Mouse (Mus musculus) ES-Bruce4 (cell line): ENCODE measurements around the gene Pfkp. TPM values are rescaled to one million over a fixed set of nuclear protein-coding genes. Genes with fewer than 3 reads are reported as not detected.

Experiments
- H3K27ac ChIP-seq: 2 replicates; pipeline ENCODE4 v1.5.1; 2012; ENCODE audit warnings: low read length, inconsistent platforms; ENCODE audit not compliant: insufficient read depth
- H3K27me3 ChIP-seq: 2 replicates; pipeline ENCODE4 v1.6.1; 2012; ENCODE audit warnings: mild to moderate bottlenecking, low read length, inconsistent platforms; ENCODE audit not compliant: control insufficient read depth, poor library complexity, insufficient read depth, severe bottlenecking
- H3K36me3 ChIP-seq: 2 replicates; pipeline ENCODE4 v1.6.1; 2012; ENCODE audit warnings: inconsistent platforms, mild to moderate bottlenecking, low read length, moderate library complexity; ENCODE audit not compliant: control insufficient read depth, poor library complexity, insufficient read depth, severe bottlenecking
- H3K4me1 ChIP-seq: one replicate; pipeline ENCODE4 v1.8.1; 2011; ENCODE audit warnings: low read length; ENCODE audit not compliant: control insufficient read depth, insufficient read depth
- H3K4me3 ChIP-seq: 2 replicates; pipeline ENCODE4 v1.5.1; 2011; ENCODE audit warnings: low read depth, mild to moderate bottlenecking, low read length
- H3K9ac ChIP-seq: 2 replicates; pipeline ENCODE4 v1.6.1; 2012; ENCODE audit warnings: low read depth, mild to moderate bottlenecking, inconsistent platforms; ENCODE audit not compliant: poor library complexity, severe bottlenecking
- H3K9me3 ChIP-seq: replicated peaks from 2 replicates; pipeline ENCODE4 v1.6.1; 2012; ENCODE audit warnings: mild to moderate bottlenecking, low read length, inconsistent platforms; ENCODE audit not compliant: control insufficient read depth, poor library complexity, insufficient read depth, severe bottlenecking
- CTCF ChIP-seq: IDR thresholded peaks from one replicate; pipeline ENCODE4 v1.8.1; 2011; ENCODE audit warnings: low read depth, low read length
- EP300 ChIP-seq: IDR thresholded peaks from 2 replicates; pipeline ENCODE4 v1.6.1; 2011; ENCODE audit warnings: low read depth, low read length; ENCODE audit not compliant: insufficient read depth
- POLR2A ChIP-seq: IDR thresholded peaks from one replicate; pipeline ENCODE4 v1.8.1; 2011; ENCODE audit warnings: low read length; ENCODE audit not compliant: insufficient read depth
- polyA plus RNA-seq: library from polyadenylated mRNA; stranded (reverse); fragments of >200 nt; gene quantifications from 2 replicates; pipeline ENCODE4 v1.2.4, GENCODE M21; 2011; ENCODE audit warnings: low read depth; ENCODE audit not compliant: missing spikeins, insufficient read depth, insufficient read length

Pfkp gene
- polyA plus RNA-seq, 1 experiment: 108 TPM

DNA sequence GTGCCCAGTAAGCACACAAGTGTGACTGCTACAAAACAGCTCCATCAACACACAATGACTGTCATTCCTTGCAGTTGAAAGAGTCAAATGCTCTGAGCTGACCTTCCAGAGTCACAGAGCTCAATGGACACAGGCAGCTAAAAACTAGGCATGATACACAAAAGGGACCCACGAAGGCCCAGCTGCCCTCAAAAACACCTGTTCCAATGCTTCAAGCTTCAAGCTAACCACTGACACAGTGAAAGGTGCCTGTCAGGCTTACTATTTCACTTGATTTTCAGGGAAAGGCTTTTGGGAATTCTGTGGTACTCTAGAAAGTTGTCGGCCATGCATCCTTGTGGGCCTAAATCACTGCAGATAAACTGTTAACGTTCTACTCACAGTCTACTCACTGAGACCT lies 28.3 kb downstream of the Pfkp start:
- no peak for TF ChIP-seq CTCF
- no peak for TF ChIP-seq POLR2A
- no peak for TF ChIP-seq EP300
- no peaks in the 10 kb centered on the region for H3K4me1 ChIP-seq
- no peaks in the 10 kb centered on the region for H3K27me3 ChIP-seq
- H3K9ac ChIP-seq: no peak overlapping the region
- no peaks in the 10 kb centered on the region for H3K9me3 ChIP-seq
- H3K4me3 ChIP-seq: no peak overlapping the region
- no peak overlapping the region for H3K27ac ChIP-seq
- peaks cover 45% of the 10 kb centered on the region for H3K36me3 ChIP-seq

DNA sequence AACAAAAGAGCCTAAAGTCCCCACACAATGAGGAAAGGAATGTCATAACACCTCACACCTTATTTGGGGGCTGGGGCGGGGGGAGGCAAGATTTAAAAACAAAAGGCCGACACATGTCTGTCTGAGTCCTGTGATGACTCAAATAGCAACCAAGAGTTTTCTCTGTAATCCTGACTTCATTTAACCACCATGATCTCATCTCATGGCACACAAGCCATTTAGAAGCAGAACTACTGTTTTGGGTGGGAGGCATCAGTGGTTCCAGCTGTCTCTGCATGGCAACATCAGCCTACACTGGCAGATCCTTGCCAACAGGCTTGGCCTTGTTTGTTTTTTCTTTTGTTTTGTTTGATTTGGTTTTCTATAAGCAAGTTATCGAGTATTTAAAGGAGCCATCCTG lies 29.9 kb downstream of the Pfkp start:
- Histone ChIP-seq H3K4me3 (no peak overlapping the region), H3K9me3 (no peaks in the 10 kb centered on the region), H3K36me3 (peaks cover 52% of the 10 kb centered on the region), H3K27me3 (no peaks in the 10 kb centered on the region), H3K4me1 (no peaks in the 10 kb centered on the region), H3K9ac (no peak overlapping the region), H3K27ac (no peak overlapping the region)
- TF ChIP-seq EP300 (no peak), CTCF (no peak), POLR2A (no peak)

DNA sequence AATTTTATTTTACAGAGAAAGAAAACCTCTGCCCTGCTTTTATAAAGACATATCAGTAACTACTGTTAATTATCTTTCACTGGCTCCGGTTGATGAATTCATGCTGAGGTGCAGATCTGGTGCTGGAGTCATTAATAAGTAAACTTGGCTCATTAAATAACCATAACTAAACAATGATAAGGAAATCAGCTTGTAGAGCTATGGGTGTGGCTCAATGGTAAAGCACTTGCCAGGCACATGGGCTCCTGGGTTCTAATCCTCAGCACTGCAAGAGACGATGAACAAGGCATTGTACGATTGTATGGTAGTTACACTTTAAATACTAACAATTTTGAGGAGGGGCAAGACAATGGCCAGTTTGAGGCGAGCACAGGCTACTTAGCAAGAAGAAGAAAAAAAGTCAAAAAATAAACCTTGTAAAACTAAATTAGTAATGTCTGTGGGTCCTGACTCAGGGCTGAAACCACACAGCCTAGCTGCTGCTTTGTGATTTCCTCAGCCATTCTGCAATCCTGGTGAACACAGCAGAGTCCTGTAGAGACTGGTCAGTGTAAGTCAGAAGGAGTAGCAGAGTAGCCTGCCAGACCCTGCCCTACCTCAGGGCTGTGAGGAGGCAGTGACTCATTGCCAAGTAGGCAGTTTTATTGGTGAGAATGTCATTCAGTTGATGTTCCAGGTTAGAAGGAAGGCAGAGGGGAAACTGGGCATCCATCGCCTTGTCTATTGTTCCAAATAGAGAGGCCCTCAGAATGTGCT lies 34.7 kb downstream of the Pfkp start:
- no peak overlapping the region for H3K4me3 ChIP-seq
- no peak for TF ChIP-seq POLR2A
- TF ChIP-seq CTCF: no peak
- TF ChIP-seq EP300: no peak
- H3K27me3 ChIP-seq: no peaks in the 10 kb centered on the region
- no peak overlapping the region for H3K9ac ChIP-seq
- H3K36me3 ChIP-seq: peaks cover 36% of the 10 kb centered on the region
- no peaks in the 10 kb centered on the region for H3K9me3 ChIP-seq
- H3K4me1 ChIP-seq: no peaks in the 10 kb centered on the region
- no peak overlapping the region for H3K27ac ChIP-seq

DNA sequence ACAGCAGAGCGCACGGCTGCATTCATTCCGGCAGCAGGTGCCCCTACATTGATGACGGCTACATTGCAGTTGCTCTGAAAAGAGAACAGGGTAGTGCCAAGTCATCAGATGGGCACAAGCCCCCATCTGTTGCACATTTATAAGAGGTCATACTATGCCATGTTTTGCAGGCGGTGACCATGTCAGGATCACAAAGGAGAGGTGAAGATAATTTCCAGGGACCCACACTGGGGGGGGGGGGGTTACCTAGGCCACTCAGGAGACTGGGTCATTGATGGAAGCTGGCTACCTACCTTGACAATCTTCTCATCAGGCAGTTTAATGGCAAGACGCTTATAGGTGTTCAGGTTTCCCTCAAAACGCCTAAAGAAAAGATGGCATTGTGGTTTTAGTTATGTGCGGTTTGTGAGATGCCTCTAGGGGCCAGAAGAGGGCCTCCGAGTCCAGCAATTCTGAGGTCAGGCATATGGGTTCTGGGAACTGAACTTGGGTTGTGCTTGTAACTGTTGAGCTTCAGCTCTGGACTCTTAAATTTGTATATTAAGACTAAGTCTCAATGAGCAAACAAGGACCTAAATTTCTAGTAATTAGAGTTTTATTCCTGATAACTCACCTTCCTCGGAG lies 45.7 kb downstream of the Pfkp start:
- H3K9me3 ChIP-seq: no peaks in the 10 kb centered on the region
- no peak overlapping the region for H3K27ac ChIP-seq
- no peak for TF ChIP-seq EP300
- TF ChIP-seq CTCF: peak; percentile 31
- no peak overlapping the region for H3K4me3 ChIP-seq
- H3K4me1 ChIP-seq: no peaks in the 10 kb centered on the region
- H3K9ac ChIP-seq: no peak overlapping the region
- H3K27me3 ChIP-seq: no peaks in the 10 kb centered on the region
- H3K36me3 ChIP-seq: peaks cover 48% of the 10 kb centered on the region

DNA sequence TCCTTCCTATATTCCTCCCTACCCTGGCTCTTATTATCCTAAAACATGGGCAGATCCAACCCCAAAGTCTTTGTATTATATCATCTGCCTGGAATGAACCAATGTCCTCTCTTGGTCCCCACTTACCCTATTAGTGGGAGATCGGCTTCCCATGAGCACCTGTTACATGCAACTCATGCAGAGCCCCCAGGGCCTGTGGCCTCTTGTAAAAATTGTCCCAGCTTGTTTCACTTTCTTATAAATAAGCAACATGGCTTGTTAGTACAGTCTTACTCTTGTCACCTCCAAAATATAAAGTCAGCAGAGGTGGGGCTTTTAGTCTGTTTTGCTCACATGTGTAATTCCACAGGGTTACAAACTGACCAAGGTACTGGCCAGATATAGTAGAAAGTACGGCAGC lies 46.9 kb downstream of the Pfkp start:
- TF ChIP-seq POLR2A: no peak
- no peak for TF ChIP-seq CTCF
- no peak for TF ChIP-seq EP300

DNA sequence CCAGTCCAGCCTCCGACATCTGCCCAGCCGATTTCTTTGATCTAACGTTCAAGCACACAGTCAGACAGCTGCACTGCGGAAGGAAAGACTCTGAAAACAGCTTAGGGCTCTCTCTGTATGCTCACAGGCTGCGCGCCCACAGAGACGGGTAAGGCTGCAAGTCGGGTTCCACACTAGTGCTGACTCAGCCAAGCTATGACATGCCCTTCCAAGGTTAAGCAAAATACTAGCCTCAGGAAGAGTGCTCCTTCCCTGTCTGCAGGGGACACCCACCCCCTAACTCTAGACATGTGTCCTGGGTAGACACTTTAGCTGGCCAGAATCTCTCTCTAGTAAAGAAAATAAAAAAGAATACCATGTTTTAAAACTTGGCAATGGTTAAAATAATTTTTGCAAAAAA lies 48.0 kb downstream of the Pfkp start:
- Histone ChIP-seq H3K4me3 (no peak overlapping the region), H3K4me1 (no peaks in the 10 kb centered on the region), H3K27me3 (no peaks in the 10 kb centered on the region), H3K27ac (no peak overlapping the region), H3K9ac (no peak overlapping the region), H3K9me3 (no peaks in the 10 kb centered on the region), H3K36me3 (peaks cover 55% of the 10 kb centered on the region)
- no peak for TF ChIP-seq CTCF
- no peak for TF ChIP-seq POLR2A
- TF ChIP-seq EP300: no peak

More for the DNA sequence above, 46.9 kb downstream of the Pfkp start:
- H3K4me3 ChIP-seq: no peak overlapping the region
- H3K4me1 ChIP-seq: no peaks in the 10 kb centered on the region
- H3K9me3 ChIP-seq: no peaks in the 10 kb centered on the region
- peaks cover 53% of the 10 kb centered on the region for H3K36me3 ChIP-seq
- no peaks in the 10 kb centered on the region for H3K27me3 ChIP-seq
- no peak overlapping the region for H3K9ac ChIP-seq
- H3K27ac ChIP-seq: no peak overlapping the region
